Mouse (Mus musculus): ENCODE data around the gene Gramd4. TPM values are rescaled to one million over a fixed set of nuclear protein-coding genes. Genes with fewer than 3 reads are reported as not detected.

The Gramd4 gene
- polyA plus RNA-seq, 1 experiment from 2014 or later, result 8.4 TPM

DNA sequence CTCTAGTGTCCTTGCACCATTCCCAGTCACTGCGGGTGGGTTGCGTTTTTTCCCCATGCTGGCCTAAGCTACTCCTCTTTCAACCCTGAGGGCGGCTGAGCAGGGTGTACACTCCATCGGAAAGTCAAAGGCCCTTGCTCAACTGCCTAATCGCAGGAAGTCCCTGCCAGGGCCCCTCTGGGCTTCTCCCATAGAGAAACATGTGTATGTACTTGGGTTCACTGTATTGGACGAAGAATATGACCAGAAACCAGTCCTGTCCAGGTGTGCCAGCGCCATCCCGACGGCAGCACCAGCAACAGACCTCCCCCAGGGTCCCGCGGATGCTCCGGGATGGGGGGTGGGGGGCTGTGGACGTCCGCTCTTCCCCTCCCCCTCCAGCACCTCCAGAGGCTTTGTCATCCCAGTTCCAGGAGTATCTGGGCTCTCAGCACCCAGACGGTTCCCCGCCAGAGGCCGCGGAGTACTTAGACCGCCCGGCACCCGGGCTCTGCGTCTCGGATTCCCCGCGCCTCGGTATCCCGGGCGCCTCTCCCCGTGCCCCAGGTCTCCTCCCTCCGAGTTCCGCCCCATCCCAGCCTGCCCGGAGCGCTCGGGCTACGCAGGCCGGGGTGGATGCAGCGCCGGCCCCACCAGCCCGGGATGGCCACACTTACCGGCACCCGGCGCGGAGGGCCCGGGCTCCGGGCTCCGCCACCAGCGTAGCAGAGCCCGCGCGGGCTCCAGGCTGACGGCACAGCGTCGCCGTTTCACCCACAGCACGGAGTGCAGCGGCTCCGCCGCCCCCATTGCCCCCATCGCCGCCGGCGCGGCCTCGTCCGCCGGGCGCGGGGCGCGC lies 127.6 kb downstream of the Gramd4 start:
- Histone ChIP-seq H3K27me3 (ENCODE audit: control insufficient read depth, insufficient read depth, low read length) (no peaks in the 10 kb centered on the region), H3K9ac (ENCODE audit: low read length) (peak overlapping the region; percentile 95), H3K4me3 (ENCODE audit: low read depth, low read length) (peak overlapping the region; percentile 89), H3K4me1 (ENCODE audit: control insufficient read depth, insufficient read depth, low read length) (peaks cover 7% of the 10 kb centered on the region; the same call in 1 of the 2 replicates), H3K36me3 (ENCODE audit: control insufficient read depth, insufficient read depth, low read length) (no peaks in the 10 kb centered on the region), H3K4me2 (ENCODE audit: low read depth, severe bottlenecking) (peak overlapping the region; percentile 74), H3K27ac (replicated peaks; ENCODE audit: low read depth, low read length) (peak overlapping the region; percentile 56), H3K9me3 (ENCODE audit: control insufficient read depth, low read length) (no peaks in the 10 kb centered on the region)
- under 1% methylated on average over 67 of the region's 70 CpGs for WGBS
- peak; percentile 36 for ATAC-seq (ENCODE audit: insufficient number of reproducible peaks, low FRiP score, low TSS enrichment, low read depth)
- peak; percentile 66 for DNase-seq (ENCODE audit: low spot score)

DNA sequence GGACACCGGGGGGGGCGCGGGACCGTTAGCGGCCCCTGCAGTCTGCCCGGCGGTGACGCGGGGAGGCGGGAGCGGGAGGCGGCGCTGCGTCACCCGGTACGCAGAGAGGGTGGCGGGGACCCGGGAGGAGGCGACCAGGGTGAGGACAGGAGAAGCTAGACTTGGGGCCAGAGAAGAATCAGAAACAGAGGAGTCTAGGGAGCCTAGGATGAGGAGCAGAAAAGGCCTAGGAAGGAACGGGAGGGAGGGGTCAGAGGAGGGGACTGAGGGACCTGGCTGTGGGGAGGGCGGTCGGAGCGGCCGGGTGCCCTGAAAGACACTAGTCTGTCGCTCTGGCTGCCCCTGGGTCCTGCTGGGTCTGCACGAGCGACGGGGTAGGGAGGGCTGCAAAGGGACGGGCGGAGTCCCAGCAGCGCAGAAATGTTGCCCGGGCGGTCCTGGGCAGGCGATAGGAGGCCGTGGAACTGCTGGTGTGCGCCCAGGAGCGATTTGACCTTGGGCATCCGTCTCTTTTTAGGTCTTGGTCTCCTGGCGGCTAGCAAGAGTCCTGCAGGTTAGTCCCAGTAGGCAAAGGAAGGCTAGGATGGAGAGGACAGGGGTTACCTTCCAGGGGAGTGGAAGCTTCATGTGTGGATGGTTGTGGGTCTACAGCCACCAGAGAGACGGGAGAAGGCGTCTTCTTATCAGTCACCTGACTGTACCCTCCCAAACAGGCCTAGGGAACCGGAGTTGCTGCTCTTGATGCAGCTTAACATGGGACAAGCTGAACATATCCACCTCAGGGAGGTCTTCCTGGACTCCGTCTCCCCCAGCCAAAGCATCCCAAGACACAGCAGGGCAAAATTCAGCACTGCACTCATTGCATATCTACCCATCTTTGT lies 128.4 kb downstream of the Gramd4 start, which contains the start of gene Cerk:
Cerk (minus strand) TSS at position 453 of the 881 bp plus-strand sequence.
- peak within 1 kb of the TSS; percentile 74 for H3K4me2 ChIP-seq (ENCODE audit: low read depth, severe bottlenecking)
- no peaks in the 10 kb centered on the region for H3K9me3 ChIP-seq (ENCODE audit: control insufficient read depth, low read length)
- ATAC-seq (ENCODE audit: insufficient number of reproducible peaks, low FRiP score, low TSS enrichment, low read depth) (peak; percentile 40; the same call in 1 of the 2 replicates), DNase-seq (ENCODE audit: low spot score) (peak; percentile 76)
- H3K36me3 ChIP-seq (ENCODE audit: control insufficient read depth, insufficient read depth, low read length), result no peaks in the 10 kb centered on the region
- peaks cover 7% of the 10 kb centered on the region; the same call in 1 of the 2 replicates for H3K4me1 ChIP-seq (ENCODE audit: control insufficient read depth, insufficient read depth, low read length)
- H3K4me3 ChIP-seq (ENCODE audit: low read depth, low read length), result peak within 1 kb of the TSS; percentile 89
- WGBS, result 2% methylated on average over 43 of the region's 43 CpGs
- peak within 1 kb of the TSS; percentile 95 for H3K9ac ChIP-seq (ENCODE audit: low read length)
- H3K27me3 ChIP-seq (ENCODE audit: control insufficient read depth, insufficient read depth, low read length), result no peaks in the 10 kb centered on the region
- peak within 1 kb of the TSS; percentile 56 for H3K27ac ChIP-seq (replicated peaks; ENCODE audit: low read depth, low read length)

GRCm38 (mm10) chr15:86186686-86187085 lies 129.2 kb downstream of the Gramd4 start:
- 38% methylated on average over 3 of the region's 3 CpGs for WGBS
- Histone ChIP-seq H3K4me2 (ENCODE audit: low read depth, severe bottlenecking) (no peak overlapping the region), H3K36me3 (ENCODE audit: control insufficient read depth, insufficient read depth, low read length) (no peaks in the 10 kb centered on the region), H3K4me3 (ENCODE audit: low read depth, low read length) (no peak overlapping the region), H3K27me3 (ENCODE audit: control insufficient read depth, insufficient read depth, low read length) (no peaks in the 10 kb centered on the region), H3K27ac (replicated peaks; ENCODE audit: low read depth, low read length) (no peak overlapping the region), H3K9ac (ENCODE audit: low read length) (no peak overlapping the region), H3K4me1 (ENCODE audit: control insufficient read depth, insufficient read depth, low read length) (peaks cover 7% of the 10 kb centered on the region; the same call in 1 of the 2 replicates), H3K9me3 (ENCODE audit: control insufficient read depth, low read length) (no peaks in the 10 kb centered on the region)
- ATAC-seq (ENCODE audit: insufficient number of reproducible peaks, low FRiP score, low TSS enrichment, low read depth), result no peak
- DNase-seq (ENCODE audit: low spot score), result no peak

Other genes starting within 250 kb of the Gramd4 start
- 26.3 and 28.7 TPM in 2 replicates for gene Cdpf1, start 246.0 kb upstream of the Gramd4 start, polyA plus RNA-seq (2014; fragmentation: Nextera tagmentation; extraction: Ambion mirVana)
- gene Pkdrej, start 236.0 kb upstream of the Gramd4 start, polyA plus RNA-seq (2014; fragmentation: Nextera tagmentation; extraction: Ambion mirVana), result 0.14 and 0.21 TPM in 2 replicates
- 3.7 and 4.1 TPM in 2 replicates for gene Ttc38, start 225.4 kb upstream of the Gramd4 start, polyA plus RNA-seq (2014; fragmentation: Nextera tagmentation; extraction: Ambion mirVana)
- gene Gtse1, start 197.9 kb upstream of the Gramd4 start, polyA plus RNA-seq (2014; fragmentation: Nextera tagmentation; extraction: Ambion mirVana), result 42.7 and 45.7 TPM in 2 replicates
- 36.8 and 38.5 TPM in 2 replicates for gene Trmu, start 178.4 kb upstream of the Gramd4 start, polyA plus RNA-seq (2014; fragmentation: Nextera tagmentation; extraction: Ambion mirVana)
- gene Celsr1, start 23.9 kb upstream of the Gramd4 start, polyA plus RNA-seq (2014; fragmentation: Nextera tagmentation; extraction: Ambion mirVana), result 1.6 and 1.9 TPM in 2 replicates
- 15.6 and 17.3 TPM in 2 replicates for gene Cerk, start 128.4 kb downstream of the Gramd4 start, polyA plus RNA-seq (2014; fragmentation: Nextera tagmentation; extraction: Ambion mirVana)
- gene Tbc1d22a, start 156.8 kb downstream of the Gramd4 start, polyA plus RNA-seq (2014; fragmentation: Nextera tagmentation; extraction: Ambion mirVana), result 7.7 and 9.3 TPM in 2 replicates

Data from limb, embryonic 11.5 days (tissue).